Mouse (Mus musculus) CH12.LX (cell line): ENCODE measurements around the gene Cmss1.

Experiments used
- CHD2 ChIP-seq: IDR thresholded peaks from 2 replicates; pipeline ENCODE4 v1.6.1; 2011; ENCODE audit warnings: low read length, improper control_type of control experiment
- CTCF ChIP-seq, 2 experiments: IDR thresholded peaks in 1 of 2; conservative IDR thresholded peaks in 1 of 2; 2 replicates each; pipeline ENCODE4 v1.5.1; 2011 to 2012; ENCODE audit warnings: low read depth in 2 of 2, low read length in 2 of 2, improper control_type of control experiment in 1 of 2, inconsistent platforms in 1 of 2, mild to moderate bottlenecking in 1 of 2, moderate library complexity in 1 of 2
- EP300 ChIP-seq: IDR thresholded peaks from 2 replicates; pipeline ENCODE4 v1.6.1; 2011; ENCODE audit warnings: low read length, improper control_type of control experiment
- HCFC1 ChIP-seq: IDR thresholded peaks from 2 replicates; pipeline ENCODE4 v1.6.1; 2012; ENCODE audit warnings: low read depth, mild to moderate bottlenecking, inconsistent platforms, low read length, improper control_type of control experiment
- MAFK ChIP-seq: IDR thresholded peaks from 2 replicates; pipeline ENCODE4 v1.6.1; 2011; ENCODE audit warnings: low read length, improper control_type of control experiment; ENCODE audit not compliant: insufficient replicate concordance
- MAZ ChIP-seq: IDR thresholded peaks from 2 replicates; pipeline ENCODE4 v1.6.1; 2012; ENCODE audit warnings: low read depth, mild to moderate bottlenecking, inconsistent platforms, low read length, improper control_type of control experiment, moderate library complexity
- MEF2A ChIP-seq: IDR thresholded peaks from 2 replicates; pipeline ENCODE4 v1.6.1; 2014; ENCODE audit warnings: low read depth, mild to moderate bottlenecking, inconsistent platforms, low read length, improper control_type of control experiment, borderline replicate concordance
- PAX5 ChIP-seq: IDR thresholded peaks from 2 replicates; pipeline ENCODE4 v1.6.1; 2012; ENCODE audit warnings: low read length, inconsistent platforms, mixed read lengths
- POLR2A ChIP-seq: IDR thresholded peaks from 2 replicates; pipeline ENCODE4 v1.6.1; 2011; ENCODE audit warnings: low read depth, mild to moderate bottlenecking, improper control_type of control experiment, low read length
- RAD21 ChIP-seq: IDR thresholded peaks from 2 replicates; pipeline ENCODE4 v1.6.1; 2011; ENCODE audit warnings: low read depth, mild to moderate bottlenecking, low read length, improper control_type of control experiment, moderate library complexity
- RCOR1 ChIP-seq: conservative IDR thresholded peaks from 2 replicates; pipeline ENCODE4 v1.6.1; 2012; ENCODE audit warnings: low read depth, mild to moderate bottlenecking, inconsistent platforms, low read length, improper control_type of control experiment
- TCF12 ChIP-seq: IDR thresholded peaks from 2 replicates; pipeline ENCODE4 v1.6.1; 2014; ENCODE audit warnings: low read depth, mild to moderate bottlenecking, inconsistent platforms, low read length, improper control_type of control experiment
- USF2 ChIP-seq: conservative IDR thresholded peaks from 2 replicates; pipeline ENCODE4 v1.6.1; 2011; ENCODE audit warnings: low read depth, low read length, improper control_type of control experiment

GRCm38 (mm10) chr16:57396249-57396648, 210.4 kb downstream of the Cmss1 start:
- no peak for TF ChIP-seq MEF2A
- TF ChIP-seq RCOR1: no peak
- TF ChIP-seq CTCF (conservative IDR thresholded peaks at IDR 0.05 in 1 of 2, IDR thresholded peaks at IDR 0.05 in 1 of 2; ENCODE audit: low read depth in 2 of 2, low read length in 2 of 2): no peak
- TF ChIP-seq POLR2A: no peak
- TF ChIP-seq EP300: no peak
- TF ChIP-seq HCFC1: no peak
- TF ChIP-seq CHD2: no peak
- TF ChIP-seq RAD21: no peak
- no peak for TF ChIP-seq TCF12
- TF ChIP-seq PAX5: no peak
- TF ChIP-seq MAFK: no peak
- TF ChIP-seq MAZ: no peak
- TF ChIP-seq USF2: no peak
